Mouse (Mus musculus) liver, embryonic 14.5 days (tissue): ENCODE results near the gene Hc. TPM values are rescaled to one million over a fixed set of nuclear protein-coding genes. Genes with fewer than 3 reads are reported as not detected.

ENCODE experiments used
- ATAC-seq: fragments of 200-750 bp; cut with Nextera tagmentation; 2 replicates; pipeline ENCODE4 v1.8.0; 2017; ENCODE audit warnings: moderate number of reproducible peaks, mild to moderate bottlenecking, moderate library complexity; ENCODE audit not compliant: insufficient read depth
- DNase-seq, 3 experiments: peaks; one replicate each; pipeline ENCODE4 v3.0.0-alpha.2; 2012 to 2013; ENCODE audit warnings: low read depth in 3 of 3, low spot score in 3 of 3
- H3K27ac ChIP-seq: fragments of 300-500 bp; sonication (generic); 2 replicates; pipeline ENCODE4 v1.5.1; 2014; ENCODE audit warnings: moderate library complexity, mild to moderate bottlenecking, control low read depth, inconsistent platforms
- H3K27me3 ChIP-seq: fragments of 300-500 bp; sonication (generic); 2 replicates; pipeline ENCODE4 v1.6.1; 2014; ENCODE audit warnings: mild to moderate bottlenecking, low read length, moderate library complexity; ENCODE audit not compliant: control insufficient read depth, insufficient read depth
- H3K36me3 ChIP-seq: fragments of 300-500 bp; sonication (generic); replicated peaks from 2 replicates; pipeline ENCODE4 v1.6.1; 2014; ENCODE audit warnings: low read depth; ENCODE audit not compliant: control insufficient read depth, insufficient read depth
- H3K4me1 ChIP-seq, 2 experiments: fragments of 200-500 bp in 1 of 2; fragments of 300-500 bp in 1 of 2; sonication (generic) in 1 of 2; replicated peaks; 2 replicates each; pipeline ENCODE4 v1.6.1; 2012 to 2014; ENCODE audit warnings: antibody characterized with exemption in 1 of 2, inconsistent platforms in 1 of 2, low read length in 1 of 2; ENCODE audit not compliant: control insufficient read depth in 2 of 2, insufficient read depth in 2 of 2
- H3K4me2 ChIP-seq: fragments of 300-500 bp; sonication (generic); 2 replicates; pipeline ENCODE4 v1.6.1; 2014; ENCODE audit warnings: low read depth, mild to moderate bottlenecking, control low read depth, moderate library complexity
- H3K4me3 ChIP-seq, 2 experiments: fragments of 200-500 bp in 1 of 2; fragments of 300-500 bp in 1 of 2; sonication (generic) in 1 of 2; 2 replicates each; pipeline ENCODE4 v1.5.1; 2012 to 2014; ENCODE audit warnings: low read depth in 2 of 2, low read length in 2 of 2, mild to moderate bottlenecking in 2 of 2, control low read depth in 1 of 2, inconsistent platforms in 1 of 2, moderate library complexity in 1 of 2; ENCODE audit not compliant: insufficient read depth in 1 of 2
- H3K9ac ChIP-seq: fragments of 300-500 bp; sonication (generic); replicated peaks from 2 replicates; pipeline ENCODE4 v1.6.1; 2014; ENCODE audit warnings: mild to moderate bottlenecking, control low read depth, moderate library complexity
- H3K9me3 ChIP-seq: fragments of 300-500 bp; sonication (generic); 2 replicates; pipeline ENCODE4 v1.6.1; 2016; ENCODE audit warnings: low read length, mixed read lengths; ENCODE audit not compliant: control insufficient read depth
- CTCF ChIP-seq: IDR thresholded peaks from 2 replicates; pipeline ENCODE4 v1.5.1; 2016; ENCODE audit warnings: antibody characterized with exemption, low read depth, control low read depth
- EP300 ChIP-seq: IDR thresholded peaks from 2 replicates; pipeline ENCODE4 v1.6.1; 2016; ENCODE audit warnings: antibody characterized with exemption, low read depth
- WGBS: fragments of 180-500 bp; shearing (Covaris S2); extraction: QIAGEN DNeasy Blood & Tissue Kit; methylation state at CpG from one replicate; pipeline ENCODE4 v1.1.7; 2014; ENCODE audit not compliant: insufficient replicate concordance; 5-methylcytosine and 5-hydroxymethylcytosine counted together
- polyA plus RNA-seq, 2 experiments: library from polyadenylated mRNA; depleted of rRNA in 1 of 2; stranded (reverse) in 1 of 2; unstranded in 1 of 2; fragments of >200 nt; fragmentation: Nextera tagmentation in 1 of 2; extraction: Ambion mirVana in 1 of 2; gene quantifications; 2 replicates each; pipeline versions ENCODE4 v1.2.1 to v1.2.3; 2012 to 2014

Hc gene
- polyA plus RNA-seq, 2 experiments: 37.4 to 56.3 TPM

DNA sequence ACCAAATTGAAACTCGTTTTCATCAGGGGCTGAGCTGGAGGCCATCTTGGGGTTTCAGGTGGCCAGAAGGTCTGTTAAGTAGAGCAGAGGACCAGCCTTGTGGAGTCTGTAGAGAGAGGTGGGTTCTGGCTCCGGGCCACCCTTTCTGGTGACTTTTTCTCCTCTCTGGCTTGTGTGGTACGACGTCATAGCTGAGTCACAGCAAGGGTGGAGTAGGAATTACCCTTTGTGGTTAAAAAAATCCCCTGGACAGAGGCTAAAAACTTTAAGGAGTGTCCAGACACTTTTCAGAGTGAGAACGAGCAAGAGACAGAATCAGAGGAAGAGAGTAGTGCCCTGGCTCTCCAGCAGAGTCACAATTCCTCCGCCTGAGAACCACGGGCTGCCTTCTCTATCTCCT, 103.2 kb downstream of the Hc start:
- no peak for ATAC-seq
- 36% methylated on average over 7 of the region's 7 CpGs for WGBS
- H3K4me2 ChIP-seq: no peak overlapping the region

GRCm38 (mm10) chr2:34957405-34957804, 103.8 kb downstream of the Hc start:
- Histone ChIP-seq H3K9me3 (no peaks in the 10 kb centered on the region), H3K4me2 (no peak overlapping the region), H3K36me3 (no peaks in the 10 kb centered on the region), H3K27ac (no peak overlapping the region), H3K27me3 (no peaks in the 10 kb centered on the region), H3K9ac (no peak overlapping the region), H3K4me1 (peaks cover 0 to 5% of the 10 kb centered on the region in 2 experiments; a peak in 1 of 4 replicates), H3K4me3 (no peak overlapping the region)
- WGBS: 48% methylated on average over 1 of the region's 1 CpGs
- no peak for TF ChIP-seq EP300
- no peak for TF ChIP-seq CTCF
- no peak for ATAC-seq
- DNase-seq: no peak

More for the DNA sequence above, 103.2 kb downstream of the Hc start:
- TF ChIP-seq CTCF (no peak), EP300 (no peak)
- no peak overlapping the region for H3K27ac ChIP-seq
- H3K27me3 ChIP-seq: no peaks in the 10 kb centered on the region
- no peaks in the 10 kb centered on the region for H3K36me3 ChIP-seq
- no peaks in the 10 kb centered on the region for H3K9me3 ChIP-seq
- H3K4me3 ChIP-seq: no peak overlapping the region
- H3K4me1 ChIP-seq: peaks cover 0 to 5% of the 10 kb centered on the region in 2 experiments; a peak in 1 of 4 replicates
- DNase-seq: no peak
- H3K9ac ChIP-seq: no peak overlapping the region

GRCm38 (mm10) chr2:34956941-34957340, 104.3 kb downstream of the Hc start:
- Histone ChIP-seq H3K4me3 (no peak overlapping the region), H3K4me1 (peaks cover 0 to 5% of the 10 kb centered on the region in 2 experiments; a peak in 1 of 4 replicates), H3K9me3 (no peaks in the 10 kb centered on the region), H3K9ac (no peak overlapping the region), H3K27me3 (no peaks in the 10 kb centered on the region), H3K36me3 (no peaks in the 10 kb centered on the region), H3K27ac (no peak overlapping the region), H3K4me2 (no peak overlapping the region)
- ATAC-seq: no peak
- no peak for TF ChIP-seq CTCF
- TF ChIP-seq EP300: no peak
- WGBS: 34% methylated on average over 5 of the region's 5 CpGs
- no peak for DNase-seq

GRCm38 (mm10) chr2:34954344-34954743, 106.9 kb downstream of the Hc start:
- H3K27ac ChIP-seq: no peak overlapping the region
- no peaks in the 10 kb centered on the region for H3K27me3 ChIP-seq
- DNase-seq (no peak), ATAC-seq (no peak)
- no peak overlapping the region for H3K4me3 ChIP-seq
- no peak for TF ChIP-seq CTCF
- no peak for TF ChIP-seq EP300
- no peak overlapping the region for H3K9ac ChIP-seq
- no peaks in the 10 kb centered on the region for H3K4me1 ChIP-seq
- no peaks in the 10 kb centered on the region for H3K9me3 ChIP-seq
- no peak overlapping the region for H3K4me2 ChIP-seq
- H3K36me3 ChIP-seq: no peaks in the 10 kb centered on the region

GRCm38 (mm10) chr2:34953547-34954116, 107.6 kb downstream of the Hc start:
- H3K4me1 ChIP-seq: no peaks in the 10 kb centered on the region
- DNase-seq (no peak), ATAC-seq (no peak)
- H3K36me3 ChIP-seq: no peaks in the 10 kb centered on the region
- no peak overlapping the region for H3K4me2 ChIP-seq
- 50% methylated on average over 2 of the region's 2 CpGs for WGBS
- no peak overlapping the region for H3K9ac ChIP-seq
- no peak overlapping the region for H3K27ac ChIP-seq
- no peaks in the 10 kb centered on the region for H3K9me3 ChIP-seq
- no peak overlapping the region for H3K4me3 ChIP-seq
- TF ChIP-seq EP300: no peak
- TF ChIP-seq CTCF: no peak
- H3K27me3 ChIP-seq: no peaks in the 10 kb centered on the region
